ENCODE assay signal across 11 mouse cellular contexts in genomic region chr4:35845140-35845539, GRCm38 (mm10).
DNase-seq lines count a peak whose midpoint lies in the region; ATAC-seq and TF ChIP-seq lines count a peak whose summit lies in the region.
"Had no signal": no experiment of that assay in that cellular context is flagged by ENCODE, and none has a peak within 500 bp of the region (broad histone marks: within the 10 kb centered on the region; RNA-seq: fewer than 3 reads in every experiment).

No protein-coding gene starts in this region.

- H3K4me1 ChIP-seq in cortical plate, adult 2 months (ENCODE audit: control insufficient read depth, insufficient read depth, low read length), result no peaks in the 10 kb centered on the region
- 0 out of 2 replicates have a peak, but pooled peaks cover 3% of the 10 kb centered on the region for H3K4me1 ChIP-seq in hindbrain, embryonic 12.5 days
- no peaks in the 10 kb centered on the region for H3K4me1 ChIP-seq in limb, embryonic 14.5 days (ENCODE audit: control insufficient read depth, insufficient read depth, low read length)
- H3K4me1 ChIP-seq: liver, embryonic 13.5 days had no signal

- DNase-seq in brain, adult 2 months (ENCODE audit: low read depth, low spot score), result peak; percentile 63
- DNase-seq in limb, embryonic 14.5 days (ENCODE audit: low spot score), result peak; percentile 16
- DNase-seq in heart, postnatal 36 days, result no peak
- DNase-seq in liver, result no peak
- DNase-seq in urinary bladder, postnatal 36 days (ENCODE audit: low spot score in 2 of 2), result no peak
- no peak for DNase-seq in lung, adult 18-20 months
- DNase-seq: liver, embryonic 13.5 days had no signal

- H3K27ac ChIP-seq in cortical plate, adult 2 months (ENCODE audit: insufficient read depth, low read length), result 0 out of 2 replicates have a peak overlapping the region, but pooled peaks have one; percentile 9
- peak overlapping the region; percentile 76 for H3K27ac ChIP-seq in hindbrain, embryonic 12.5 days
- no peak overlapping the region for H3K27ac ChIP-seq in limb, embryonic 14.5 days (replicated peaks; ENCODE audit: low read depth, low read length)
- H3K27ac ChIP-seq: liver, embryonic 13.5 days had no signal

- H3K9ac ChIP-seq in hindbrain, embryonic 12.5 days, result no peak overlapping the region
- no peak overlapping the region for H3K9ac ChIP-seq in limb, embryonic 14.5 days (ENCODE audit: low read depth, low read length, severe bottlenecking)
- H3K9ac ChIP-seq: liver, embryonic 13.5 days had no signal

- H3K4me3 ChIP-seq in cortical plate, adult 2 months (ENCODE audit: insufficient read depth, low read length), result peak overlapping the region; percentile 29
- no peak overlapping the region for H3K4me3 ChIP-seq in hindbrain, embryonic 12.5 days
- H3K4me3 ChIP-seq in limb, embryonic 14.5 days (replicated peaks; ENCODE audit: low read length), result no peak overlapping the region
- H3K4me3 ChIP-seq: liver, embryonic 13.5 days; myocyte had no signal

- H3K4me2 ChIP-seq in hindbrain, embryonic 12.5 days (replicated peaks), result peak overlapping the region; percentile 24
- no peak overlapping the region for H3K4me2 ChIP-seq in limb, embryonic 14.5 days (replicated peaks; ENCODE audit: low read depth, low read length, severe bottlenecking)
- H3K4me2 ChIP-seq: liver, embryonic 13.5 days had no signal

- no peaks in the 10 kb centered on the region for H3K36me3 ChIP-seq in hindbrain, embryonic 12.5 days
- H3K36me3 ChIP-seq in limb, embryonic 14.5 days (ENCODE audit: control insufficient read depth, insufficient read depth, low read length), result no peaks in the 10 kb centered on the region
- H3K36me3 ChIP-seq: liver, embryonic 13.5 days had no signal

- no peaks in the 10 kb centered on the region for H3K9me3 ChIP-seq in hindbrain, embryonic 12.5 days (replicated peaks)
- no peaks in the 10 kb centered on the region for H3K9me3 ChIP-seq in limb, embryonic 14.5 days (ENCODE audit: control insufficient read depth, low read length)
- H3K9me3 ChIP-seq: liver, embryonic 13.5 days had no signal

- 38% methylated on average over 7 of the region's 7 CpGs for WGBS in hindbrain, embryonic 12.5 days
- 37% methylated on average over 7 of the region's 7 CpGs for WGBS in limb, embryonic 14.5 days

- no peaks in the 10 kb centered on the region for H3K27me3 ChIP-seq in hindbrain, embryonic 12.5 days
- H3K27me3 ChIP-seq in limb, embryonic 14.5 days (ENCODE audit: control insufficient read depth, insufficient read depth, low read length), result no peaks in the 10 kb centered on the region
- H3K27me3 ChIP-seq: liver, embryonic 13.5 days; Patski had no signal

- TF ChIP-seq CTCF in cortical plate, adult 2 months (IDR thresholded peaks at IDR 0.05; ENCODE audit: extremely low read depth, insufficient read depth, low read length), result no peak

- intact Hi-C loops in heart, postnatal 36 days (cut with DNase I), result no loop called here

- peak; percentile 86 for ATAC-seq in hindbrain, embryonic 12.5 days (ENCODE audit: low FRiP score)
- ATAC-seq in limb, embryonic 14.5 days (ENCODE audit: low FRiP score, low read depth), result no peak
- ATAC-seq: Patski had no signal

- TF ChIP-seq POLR2A in cortical plate, adult 2 months (IDR thresholded peaks at IDR 0.05; ENCODE audit: extremely low read depth, insufficient read depth, low read length), result no peak
- no peak for TF ChIP-seq POLR2A in limb, embryonic 14.5 days (IDR thresholded peaks at IDR 0.05; ENCODE audit: borderline replicate concordance, extremely low read depth, insufficient read depth, insufficient read length)

Comparison
In these comparisons a context has a peak if more than half of its experiments do, and no peak if none do; other contexts are left out.
1. DNase-seq: peak in brain, adult 2 months (single experiment) and limb, embryonic 14.5 days (single experiment); none in heart, postnatal 36 days (0 of 2), liver (single experiment), urinary bladder, postnatal 36 days (0 of 2) and lung, adult 18-20 months (0 of 2).